Mouse (Mus musculus) forebrain, embryonic 12.5 days (tissue): ENCODE data around the gene Mertk. TPM values are rescaled to one million over a fixed set of nuclear protein-coding genes. Genes with fewer than 3 reads are reported as not detected.

Source experiments
- ATAC-seq: fragments of 200-750 bp; cut with Nextera tagmentation; 2 replicates; pipeline ENCODE4 v1.8.0; 2017; ENCODE audit warnings: moderate TSS enrichment; ENCODE audit not compliant: low FRiP score
- H3K27ac ChIP-seq: fragments of 300-500 bp; sonication (generic); 2 replicates; pipeline ENCODE4 v1.5.1; 2016; ENCODE audit warnings: mild to moderate bottlenecking
- H3K27me3 ChIP-seq: fragments of 300-500 bp; sonication (generic); 2 replicates; pipeline ENCODE4 v1.6.1; 2016; ENCODE audit warnings: mild to moderate bottlenecking
- H3K36me3 ChIP-seq: fragments of 300-500 bp; sonication (generic); replicated peaks from 2 replicates; pipeline ENCODE4 v1.6.1; 2016; ENCODE audit warnings: mild to moderate bottlenecking
- H3K4me1 ChIP-seq: fragments of 300-500 bp; sonication (generic); 2 replicates; pipeline ENCODE4 v1.6.1; 2016
- H3K4me2 ChIP-seq: fragments of 300-500 bp; sonication (generic); 2 replicates; pipeline ENCODE4 v1.6.1; 2016; ENCODE audit warnings: mild to moderate bottlenecking, moderate library complexity
- H3K4me3 ChIP-seq: fragments of 300-500 bp; sonication (generic); replicated peaks from 2 replicates; pipeline ENCODE4 v1.5.1; 2016; ENCODE audit warnings: mild to moderate bottlenecking
- H3K9ac ChIP-seq: fragments of 300-500 bp; sonication (generic); 2 replicates; pipeline ENCODE4 v1.6.1; 2016; ENCODE audit warnings: mild to moderate bottlenecking
- H3K9me3 ChIP-seq: fragments of 300-500 bp; sonication (generic); 2 replicates; pipeline ENCODE4 v1.6.1; 2016
- WGBS: fragments of 180-500 bp; shearing (Covaris S2); methylation state at CpG from one replicate; pipeline ENCODE4 v1.1.7; 2016; 5-methylcytosine and 5-hydroxymethylcytosine counted together
- polyA plus RNA-seq: library from polyadenylated mRNA; unstranded; fragments of >200 nt; fragmentation: Nextera tagmentation; extraction: Ambion mirVana; gene quantifications from 2 replicates; pipeline ENCODE4 v1.2.1, GENCODE M21; 2016

The Mertk gene
- polyA plus RNA-seq, 1 experiment from 2014 or later: 2.7 TPM

GRCm38 (mm10) chr2:128838611-128839010, 139.9 kb downstream of the Mertk start:
- Histone ChIP-seq H3K4me1 (no peaks in the 10 kb centered on the region), H3K9me3 (no peaks in the 10 kb centered on the region), H3K27me3 (no peaks in the 10 kb centered on the region), H3K36me3 (peaks cover 61% of the 10 kb centered on the region), H3K27ac (no peak overlapping the region), H3K4me3 (no peak overlapping the region), H3K9ac (no peak overlapping the region), H3K4me2 (no peak overlapping the region)
- 89% methylated on average over 3 of the region's 3 CpGs for WGBS
- ATAC-seq: no peak

DNA sequence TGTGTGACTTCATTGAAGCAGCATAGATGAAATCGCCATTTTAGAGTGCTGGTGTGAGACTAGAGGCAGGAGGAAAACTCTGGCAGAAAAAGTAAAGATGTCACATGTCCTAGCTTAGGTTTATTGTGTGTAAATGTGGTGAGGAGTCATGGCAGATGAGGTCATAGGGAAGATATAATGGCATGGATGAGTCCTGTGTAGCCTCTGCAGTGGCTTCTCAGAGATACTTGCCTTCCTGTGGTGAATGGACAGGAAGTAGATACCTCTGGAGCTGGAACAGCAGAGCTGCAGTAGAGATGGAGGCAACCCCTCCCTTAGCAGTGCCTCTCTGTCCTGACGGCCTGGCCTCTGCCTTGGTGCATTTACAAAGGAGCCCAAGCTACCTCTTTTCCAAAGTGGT, 140.7 kb downstream of the Mertk start:
- Histone ChIP-seq H3K4me1 (no peaks in the 10 kb centered on the region), H3K27ac (no peak overlapping the region), H3K4me2 (no peak overlapping the region), H3K9me3 (no peaks in the 10 kb centered on the region), H3K36me3 (peaks cover 59% of the 10 kb centered on the region), H3K27me3 (no peaks in the 10 kb centered on the region), H3K4me3 (no peak overlapping the region), H3K9ac (no peak overlapping the region)
- 75% methylated on average over 2 of the region's 2 CpGs for WGBS
- no peak for ATAC-seq

- H3K4me1 ChIP-seq: no peaks in the 10 kb centered on the region
- H3K36me3 ChIP-seq: peaks cover 57% of the 10 kb centered on the region
- H3K9me3 ChIP-seq: no peaks in the 10 kb centered on the region
- no peak for ATAC-seq
- WGBS: 92% methylated on average over 8 of the region's 8 CpGs
- no peak overlapping the region for H3K4me2 ChIP-seq
- no peak overlapping the region for H3K27ac ChIP-seq
- no peaks in the 10 kb centered on the region for H3K27me3 ChIP-seq
- no peak overlapping the region for H3K4me3 ChIP-seq
- no peak overlapping the region for H3K9ac ChIP-seq
Observed at GRCm38 (mm10) chr2:128842437-128842836, 143.7 kb downstream of the Mertk start.

- H3K27me3 ChIP-seq: no peaks in the 10 kb centered on the region
- no peak overlapping the region for H3K4me2 ChIP-seq
- H3K27ac ChIP-seq: no peak overlapping the region
- no peaks in the 10 kb centered on the region for H3K4me1 ChIP-seq
- H3K36me3 ChIP-seq: peaks cover 68% of the 10 kb centered on the region
- no peak overlapping the region for H3K4me3 ChIP-seq
- H3K9ac ChIP-seq: no peak overlapping the region
- no peaks in the 10 kb centered on the region for H3K9me3 ChIP-seq
- ATAC-seq: no peak
- WGBS: 96% methylated on average over 2 of the region's 2 CpGs
Observed at GRCm38 (mm10) chr2:128850036-128850435, 151.3 kb downstream of the Mertk start.

Other genes starting within 250 kb of the Mertk start
- not detected in 2 replicates for gene Spdye4c, start 107.7 kb upstream of the Mertk start, polyA plus RNA-seq
- gene Anapc1, start 11.6 kb upstream of the Mertk start, polyA plus RNA-seq: 98.8 and 99.9 TPM in 2 replicates
- gene Tmem87b, start 119.2 kb downstream of the Mertk start, polyA plus RNA-seq: 29.3 and 30.8 TPM in 2 replicates
- gene Fbln7, start 164.0 kb downstream of the Mertk start, polyA plus RNA-seq: 1.5 and 1.9 TPM in 2 replicates
- gene Zc3h8, start 245.1 kb downstream of the Mertk start, polyA plus RNA-seq: 8.7 and 10.5 TPM in 2 replicates